Mouse (Mus musculus): ENCODE measurements around the gene B3galt6. TPM values are rescaled to one million over a fixed set of nuclear protein-coding genes. Genes with fewer than 3 reads are reported as not detected.

Gene B3galt6
- total RNA-seq, 1 experiment from 2014 or later = 2.9 TPM

- no peak for ATAC-seq (ENCODE audit: extremely low read depth, insufficient number of reproducible peaks, low FRiP score, poor library complexity, severe bottlenecking)
Measured at GRCm38 (mm10) chr4:155943049-155943452, 49.4 kb downstream of the B3galt6 start.

Other genes with a start within 250 kb of the B3galt6 start
- gene Atad3a, start 231.6 kb downstream of the B3galt6 start, total RNA-seq (2017) = 41.5 and 55.2 TPM in 2 replicates
- 0.12 and 0.37 TPM in 2 replicates for gene Vwa1, start 218.0 kb downstream of the B3galt6 start, total RNA-seq (2017)
- 0.12 TPM in 1 of 2 replicates, not detected in the other for gene Tmem88b, start 206.8 kb downstream of the B3galt6 start, total RNA-seq (2017)
- not detected in 2 replicates for gene Ankrd65, start 202.2 kb downstream of the B3galt6 start, total RNA-seq (2017)
- gene Mrpl20, start 189.8 kb downstream of the B3galt6 start, total RNA-seq (2017) = 30.4 and 33.5 TPM in 2 replicates
- 394 and 410 TPM in 2 replicates for gene Ccnl2, start 180.2 kb downstream of the B3galt6 start, total RNA-seq (2017)
- 129 and 133 TPM in 2 replicates for gene Aurkaip1, start 161.4 kb downstream of the B3galt6 start, total RNA-seq (2017)
- 0.47 and 2.3 TPM in 2 replicates for gene Mxra8, start 153.0 kb downstream of the B3galt6 start, total RNA-seq (2017)
- 32.8 and 39.2 TPM in 2 replicates for gene Dvl1, start 145.2 kb downstream of the B3galt6 start, total RNA-seq (2017)
- gene Tas1r3, start 129.3 kb downstream of the B3galt6 start, total RNA-seq (2017) = 1.4 and 1.8 TPM in 2 replicates
- gene Cptp, start 123.2 kb downstream of the B3galt6 start, total RNA-seq (2017) = 2.3 and 10.1 TPM in 2 replicates
- 25.4 and 26.8 TPM in 2 replicates for gene Ints11, start 123.1 kb downstream of the B3galt6 start, total RNA-seq (2017)
- gene Pusl1, start 100.9 kb downstream of the B3galt6 start, total RNA-seq (2017) = 10.1 and 10.3 TPM in 2 replicates
- gene Acap3, start 100.8 kb downstream of the B3galt6 start, total RNA-seq (2017) = 15.7 and 17.5 TPM in 2 replicates
- 87.4 and 90.2 TPM in 2 replicates for gene Ube2j2, start 48.8 kb downstream of the B3galt6 start, total RNA-seq (2017)
- 1.6 and 3.6 TPM in 2 replicates for gene C1qtnf12, start 30.3 kb downstream of the B3galt6 start, total RNA-seq (2017)
- 213 and 229 TPM in 2 replicates for gene Sdf4, start 223 bp upstream of the B3galt6 start, total RNA-seq (2017)
- gene Tnfrsf4, start 21.2 kb upstream of the B3galt6 start, total RNA-seq (2017) = 2.6 and 7.6 TPM in 2 replicates
- 18.5 and 22.1 TPM in 2 replicates for gene Tnfrsf18, start 33.5 kb upstream of the B3galt6 start, total RNA-seq (2017)
- gene Ttll10, start 66.8 kb upstream of the B3galt6 start, total RNA-seq (2017) = not detected in 2 replicates
- gene 9430015G10Rik, start 117.3 kb upstream of the B3galt6 start, total RNA-seq (2017) = 32.6 and 33.3 TPM in 2 replicates
- 0.25 and 0.58 TPM in 2 replicates for gene Rnf223, start 137.9 kb upstream of the B3galt6 start, total RNA-seq (2017)
- gene Agrn, start 204.8 kb upstream of the B3galt6 start, total RNA-seq (2017) = 7.9 and 9.8 TPM in 2 replicates
- 30.3 and 40.1 TPM in 2 replicates for gene Isg15, start 208.2 kb upstream of the B3galt6 start, total RNA-seq (2017)
- 17.6 and 20.4 TPM in 2 replicates for gene AW011738, start 210.7 kb upstream of the B3galt6 start, total RNA-seq (2017)
- gene Perm1, start 223.2 kb upstream of the B3galt6 start, total RNA-seq (2017) = 1.4 and 1.7 TPM in 2 replicates
- gene Plekhn1, start 242.2 kb upstream of the B3galt6 start, total RNA-seq (2017) = 22.8 and 23.6 TPM in 2 replicates
- 58.7 and 59.8 TPM in 2 replicates for gene Noc2l, start 243.4 kb upstream of the B3galt6 start, total RNA-seq (2017)